9 mouse cellular contexts compared by ENCODE assay signal in genomic region chr19:8682996-8683395, GRCm38 (mm10). TPM values are rescaled to one million over a fixed set of nuclear protein-coding genes. Genes with fewer than 3 reads are reported as not detected.
DNase-seq lines count a peak whose midpoint lies in the region; ATAC-seq and TF ChIP-seq lines count a peak whose summit lies in the region.
"Had no signal": no experiment of that assay in that cellular context is flagged by ENCODE, and none has a peak within 500 bp of the region (broad histone marks: within the 10 kb centered on the region; RNA-seq: fewer than 3 reads in every experiment).

No protein-coding gene starts in this region.

- H3K4me2 ChIP-seq in forebrain, embryonic 11.5 days (ENCODE audit: low read depth, low read length, severe bottlenecking): no peak overlapping the region
- H3K4me2 ChIP-seq in lung, postnatal 0 days (replicated peaks; ENCODE audit: low read depth, low read length): no peak overlapping the region
- H3K4me2 ChIP-seq: heart, embryonic 15.5 days had no signal

- TF ChIP-seq CTCF in MEL (IDR thresholded peaks at IDR 0.05 in 2 of 3, conservative IDR thresholded peaks at IDR 0.05 in 1 of 3; ENCODE audit: control insufficient read depth in 1 of 3, insufficient read depth in 1 of 3, low read depth in 2 of 3, low read length in 3 of 3, poor library complexity in 1 of 3, severe bottlenecking in 1 of 3): peak; percentile 65 to 97 (median 90)
- peak; percentile 74; the same call in 1 of the 2 replicates for TF ChIP-seq CTCF in brain, embryonic 14.5 days (IDR thresholded peaks at IDR 0.05; ENCODE audit: borderline replicate concordance, extremely low read depth, insufficient read depth, insufficient read length)
- TF ChIP-seq CTCF in layer of hippocampus, adult 2 months (conservative IDR thresholded peaks at IDR 0.05): peak; percentile 91
- peak; percentile 87 for TF ChIP-seq CTCF in lung, postnatal 0 days (IDR thresholded peaks at IDR 0.05)

- TF ChIP-seq EP300 in MEL (IDR thresholded peaks at IDR 0.05; ENCODE audit: low read depth in 1 of 2, low read length in 2 of 2): no peak
- 0 out of 2 replicates have a peak, but pooled peaks have one; percentile 22 for TF ChIP-seq EP300 in lung, postnatal 0 days (IDR thresholded peaks at IDR 0.05)

- H3K4me3 ChIP-seq in MEL (ENCODE audit: control insufficient read depth in 1 of 2, insufficient read depth in 1 of 2, low read depth in 2 of 2, low read length in 2 of 2): no peak overlapping the region
- H3K4me3 ChIP-seq in forebrain, embryonic 11.5 days (ENCODE audit: low read depth, low read length): no peak overlapping the region
- H3K4me3 ChIP-seq in hindbrain, embryonic 10.5 days: no peak overlapping the region
- no peak overlapping the region for H3K4me3 ChIP-seq in layer of hippocampus, adult 2 months
- H3K4me3 ChIP-seq in lung, postnatal 0 days (ENCODE audit: low read depth, low read length): no peak overlapping the region
- H3K4me3 ChIP-seq: heart, embryonic 15.5 days had no signal

- H3K36me3 ChIP-seq in MEL (ENCODE audit: control insufficient read depth in 1 of 2, insufficient read depth in 2 of 2, low read length in 2 of 2): no peaks in the 10 kb centered on the region
- H3K36me3 ChIP-seq in forebrain, embryonic 11.5 days (ENCODE audit: control insufficient read depth, insufficient read depth, low read length): no peaks in the 10 kb centered on the region
- no peaks in the 10 kb centered on the region for H3K36me3 ChIP-seq in hindbrain, embryonic 10.5 days
- no peaks in the 10 kb centered on the region for H3K36me3 ChIP-seq in lung, postnatal 0 days (ENCODE audit: insufficient read depth, low read length)
- H3K36me3 ChIP-seq: heart, embryonic 15.5 days had no signal

- peak; percentile 96 for TF ChIP-seq RAD21 in MEL (IDR thresholded peaks at IDR 0.05; ENCODE audit: low read depth, low read length)

- no peaks in the 10 kb centered on the region for H3K9me3 ChIP-seq in MEL (replicated peaks; ENCODE audit: insufficient read depth, low read length)
- no peaks in the 10 kb centered on the region for H3K9me3 ChIP-seq in forebrain, embryonic 11.5 days (ENCODE audit: control insufficient read depth, low read length)
- no peaks in the 10 kb centered on the region for H3K9me3 ChIP-seq in hindbrain, embryonic 10.5 days
- no peaks in the 10 kb centered on the region for H3K9me3 ChIP-seq in lung, postnatal 0 days (ENCODE audit: low read length)
- H3K9me3 ChIP-seq: heart, embryonic 15.5 days had no signal

- 0% methylated on average over 3 of the region's 3 CpGs for WGBS in forebrain, embryonic 11.5 days
- WGBS in hindbrain, embryonic 10.5 days: 0% methylated on average over 3 of the region's 3 CpGs
- 3% methylated on average over 3 of the region's 3 CpGs for WGBS in lung, postnatal 0 days

- H3K27me3 ChIP-seq in MEL (ENCODE audit: control insufficient read depth in 1 of 2, insufficient read depth in 2 of 2, low read length in 2 of 2): peaks cover 0 to 3% of the 10 kb centered on the region in 2 experiments; a peak in 2 of 4 replicates
- no peaks in the 10 kb centered on the region for H3K27me3 ChIP-seq in forebrain, embryonic 11.5 days (ENCODE audit: control insufficient read depth, insufficient read depth, low read length)
- H3K27me3 ChIP-seq in hindbrain, embryonic 10.5 days (ENCODE audit: insufficient read depth, poor library complexity, severe bottlenecking): peaks cover 6% of the 10 kb centered on the region; the same call in 1 of the 2 replicates
- H3K27me3 ChIP-seq in lung, postnatal 0 days (replicated peaks; ENCODE audit: insufficient read depth, low read length): no peaks in the 10 kb centered on the region
- H3K27me3 ChIP-seq: heart, embryonic 15.5 days had no signal

- H3K9ac ChIP-seq in MEL (ENCODE audit: control insufficient read depth, low read depth, low read length, poor library complexity, severe bottlenecking): no peak overlapping the region
- no peak overlapping the region for H3K9ac ChIP-seq in forebrain, embryonic 11.5 days (ENCODE audit: low read length)
- H3K9ac ChIP-seq in lung, postnatal 0 days (replicated peaks; ENCODE audit: low read depth): no peak overlapping the region
- H3K9ac ChIP-seq: heart, embryonic 15.5 days had no signal

- no peak overlapping the region for H3K27ac ChIP-seq in MEL (ENCODE audit: control insufficient read depth, low read depth, low read length)
- no peak overlapping the region for H3K27ac ChIP-seq in forebrain, embryonic 11.5 days (ENCODE audit: low read depth, low read length)
- no peak overlapping the region for H3K27ac ChIP-seq in hindbrain, embryonic 10.5 days
- H3K27ac ChIP-seq in layer of hippocampus, adult 2 months: peak overlapping the region; percentile 82
- H3K27ac ChIP-seq in lung, postnatal 0 days (ENCODE audit: low read length): no peak overlapping the region
- H3K27ac ChIP-seq: heart, embryonic 15.5 days had no signal

- H3K4me1 ChIP-seq in MEL (ENCODE audit: control insufficient read depth in 1 of 2, insufficient read depth in 2 of 2, low read length in 2 of 2): no peaks in the 10 kb centered on the region
- 0 out of 2 replicates have a peak, but pooled peaks cover 1% of the 10 kb centered on the region for H3K4me1 ChIP-seq in forebrain, embryonic 11.5 days (replicated peaks; ENCODE audit: control insufficient read depth, insufficient read depth, low read length)
- H3K4me1 ChIP-seq in hindbrain, embryonic 10.5 days (replicated peaks): peaks cover 20% of the 10 kb centered on the region
- H3K4me1 ChIP-seq in lung, postnatal 0 days (ENCODE audit: insufficient read depth, low read depth, low read length): no peaks in the 10 kb centered on the region

- no peaks in the 10 kb centered on the region for H3K79me2 ChIP-seq in MEL (ENCODE audit: control insufficient read depth, insufficient read depth, low read length, poor library complexity)

- TF ChIP-seq POLR2A in MEL (IDR thresholded peaks at IDR 0.05; ENCODE audit: control insufficient read depth in 1 of 2, insufficient read depth in 1 of 2, low read depth in 1 of 2, low read length in 2 of 2, poor library complexity in 1 of 2): no peak
- no peak for TF ChIP-seq POLR2A in brain, embryonic 14.5 days (IDR thresholded peaks at IDR 0.05; ENCODE audit: borderline replicate concordance, extremely low read depth, insufficient read depth, insufficient read length, poor library complexity, severe bottlenecking)

- peak; percentile 65 for ATAC-seq in forebrain, embryonic 11.5 days (replicated peaks; ENCODE audit: low FRiP score)
- peak; percentile 61 for ATAC-seq in lung, postnatal 0 days

- peak; percentile 92 for DNase-seq in MEL (ENCODE audit: low read depth, low spot score)
- peak; percentile 95 for DNase-seq in brain, embryonic 14.5 days (ENCODE audit: low read depth)
- DNase-seq in forebrain, embryonic 11.5 days (ENCODE audit: low spot score): peak; percentile 71
- DNase-seq in hindbrain, embryonic 10.5 days (ENCODE audit: low spot score): peak; percentile 63
- DNase-seq in layer of hippocampus, adult 2 months (ENCODE audit: low spot score in 2 of 2): peak; percentile 81 to 87
- peak; percentile 95 for DNase-seq in lung, postnatal 0 days (ENCODE audit: low spot score)
- peak; percentile 66 for DNase-seq in retina, adult 2 months (ENCODE audit: low read depth, low spot score)
- peak; percentile 73 for DNase-seq in urinary bladder, postnatal 25 days (ENCODE audit: low spot score)

RNA-seq across cellular contexts. Expression of gene Chrm1, which starts 19.4 kb away (rescaled TPM):
- total RNA-seq in MEL (2012; rRNA removed): under 0.01 TPM in 1 of 2 replicates, not detected in the other
- polyA plus RNA-seq in MEL (2012; ENCODE audit: insufficient read depth in 1 of 2, insufficient read length in 2 of 2, low read depth in 1 of 2, low replicate concordance in 2 of 2, missing spikeins in 1 of 2): under 1 TPM in 1 of 2 experiments, not detected in 1; 0.01 TPM
- polyA plus RNA-seq in brain, embryonic 14.5 days (2012; rRNA removed): 1.5 and 2.5 TPM in 2 replicates
- 0.13 TPM in 1 of 2 replicates, not detected in the other for polyA plus RNA-seq in forebrain, embryonic 11.5 days (2014; fragmentation: Nextera tagmentation; extraction: Ambion mirVana)
- polyA plus RNA-seq in hindbrain, embryonic 10.5 days (2016; fragmentation: Nextera tagmentation; extraction: Ambion mirVana): 0.05 TPM in 2 replicates
- 100 to 1,000 TPM; 179 to 190 TPM for total RNA-seq in layer of hippocampus, adult 2 months (2021)
- 0.14 and 0.21 TPM in 2 replicates for polyA plus RNA-seq in lung, postnatal 0 days (2015; fragmentation: Nextera tagmentation; extraction: Ambion mirVana)

RNA-seq across cellular contexts. Expression of gene Slc3a2, which starts 40.2 kb away (rescaled TPM):
- total RNA-seq in MEL (2012; rRNA removed): 164 and 253 TPM in 2 replicates
- 100 to 1,000 TPM; 428 to 670 TPM for polyA plus RNA-seq in MEL (2012; ENCODE audit: insufficient read depth in 1 of 2, insufficient read length in 2 of 2, low read depth in 1 of 2, low replicate concordance in 2 of 2, missing spikeins in 1 of 2)
- 147 and 159 TPM in 2 replicates for polyA plus RNA-seq in brain, embryonic 14.5 days (2012; rRNA removed)
- polyA plus RNA-seq in forebrain, embryonic 11.5 days (2014; fragmentation: Nextera tagmentation; extraction: Ambion mirVana): 132 and 143 TPM in 2 replicates
- polyA plus RNA-seq in hindbrain, embryonic 10.5 days (2016; fragmentation: Nextera tagmentation; extraction: Ambion mirVana): 128 and 146 TPM in 2 replicates
- 100 to 1,000 TPM; 149 to 151 TPM for total RNA-seq in layer of hippocampus, adult 2 months (2021)
- 91.8 and 97.9 TPM in 2 replicates for polyA plus RNA-seq in lung, postnatal 0 days (2015; fragmentation: Nextera tagmentation; extraction: Ambion mirVana)

RNA-seq across cellular contexts. Expression of gene Wdr74, which starts 52.6 kb away (rescaled TPM):
- total RNA-seq in MEL (2012; rRNA removed): 158 and 208 TPM in 2 replicates
- 100 to 1,000 TPM; 208 to 803 TPM for polyA plus RNA-seq in MEL (2012; ENCODE audit: insufficient read depth in 1 of 2, insufficient read length in 2 of 2, low read depth in 1 of 2, low replicate concordance in 2 of 2, missing spikeins in 1 of 2)
- 57.3 and 65.8 TPM in 2 replicates for polyA plus RNA-seq in brain, embryonic 14.5 days (2012; rRNA removed)
- 79.5 and 89.2 TPM in 2 replicates for polyA plus RNA-seq in forebrain, embryonic 11.5 days (2014; fragmentation: Nextera tagmentation; extraction: Ambion mirVana)
- polyA plus RNA-seq in hindbrain, embryonic 10.5 days (2016; fragmentation: Nextera tagmentation; extraction: Ambion mirVana): 112 and 115 TPM in 2 replicates
- total RNA-seq in layer of hippocampus, adult 2 months (2021): 10 to 100 TPM; 47.4 to 55.0 TPM
- polyA plus RNA-seq in lung, postnatal 0 days (2015; fragmentation: Nextera tagmentation; extraction: Ambion mirVana): 45.3 and 48.7 TPM in 2 replicates

RNA-seq across cellular contexts. Expression of gene 1700092M07Rik, which starts 57.5 kb away (rescaled TPM):
- total RNA-seq in MEL (2012; rRNA removed): 3.0 and 3.3 TPM in 2 replicates
- 1 to 10 TPM in 1 of 2 experiments, not detected in 1; 4.3 TPM for polyA plus RNA-seq in MEL (2012; ENCODE audit: insufficient read depth in 1 of 2, insufficient read length in 2 of 2, low read depth in 1 of 2, low replicate concordance in 2 of 2, missing spikeins in 1 of 2)
- 1.9 and 2.4 TPM in 2 replicates for polyA plus RNA-seq in brain, embryonic 14.5 days (2012; rRNA removed)
- 2.3 and 3.1 TPM in 2 replicates for polyA plus RNA-seq in forebrain, embryonic 11.5 days (2014; fragmentation: Nextera tagmentation; extraction: Ambion mirVana)
- 2.8 and 2.9 TPM in 2 replicates for polyA plus RNA-seq in hindbrain, embryonic 10.5 days (2016; fragmentation: Nextera tagmentation; extraction: Ambion mirVana)
- total RNA-seq in layer of hippocampus, adult 2 months (2021): 1 to 10 TPM; 1.5 to 3.4 TPM
- polyA plus RNA-seq in lung, postnatal 0 days (2015; fragmentation: Nextera tagmentation; extraction: Ambion mirVana): 0.75 and 0.82 TPM in 2 replicates

RNA-seq across cellular contexts. Expression of gene Stx5a, which starts 58.2 kb away (rescaled TPM):
- 27.5 and 28.7 TPM in 2 replicates for total RNA-seq in MEL (2012; rRNA removed)
- 10 to 100 TPM in 1 of 2 experiments, not detected in 1; 50.0 TPM for polyA plus RNA-seq in MEL (2012; ENCODE audit: insufficient read depth in 1 of 2, insufficient read length in 2 of 2, low read depth in 1 of 2, low replicate concordance in 2 of 2, missing spikeins in 1 of 2)
- polyA plus RNA-seq in brain, embryonic 14.5 days (2012; rRNA removed): 117 TPM in 2 replicates
- 88.4 and 93.8 TPM in 2 replicates for polyA plus RNA-seq in forebrain, embryonic 11.5 days (2014; fragmentation: Nextera tagmentation; extraction: Ambion mirVana)
- 95.6 and 106 TPM in 2 replicates for polyA plus RNA-seq in hindbrain, embryonic 10.5 days (2016; fragmentation: Nextera tagmentation; extraction: Ambion mirVana)
- total RNA-seq in layer of hippocampus, adult 2 months (2021): 10 to 100 TPM; 69.5 to 78.4 TPM
- 130 and 143 TPM in 2 replicates for polyA plus RNA-seq in lung, postnatal 0 days (2015; fragmentation: Nextera tagmentation; extraction: Ambion mirVana)
